Mouse (Mus musculus) small intestine, adult 2 months (tissue): ENCODE measurements at regions not wholly inside any gene's neighbourhood (a gene's known extent, or its start where the extent isn't known, plus 50 kb on each side); places are given as distances from the start of the nearest gene placed in this dataset.

Experiments used
- CTCF ChIP-seq: fragments of 200-500 bp; IDR thresholded peaks from 2 replicates; pipeline ENCODE4 v1.5.1; 2012; ENCODE audit warnings: low read depth, mild to moderate bottlenecking, control low read depth, inconsistent platforms, low read length, moderate library complexity, mixed read lengths; ENCODE audit not compliant: insufficient replicate concordance, insufficient read length; ENCODE audit errors: extremely low read depth
- POLR2A ChIP-seq: fragments of 200-500 bp; IDR thresholded peaks from 2 replicates; pipeline ENCODE4 v1.6.1; 2012; ENCODE audit warnings: low read depth, mild to moderate bottlenecking, control low read depth, inconsistent platforms, low read length, moderate library complexity

DNA sequence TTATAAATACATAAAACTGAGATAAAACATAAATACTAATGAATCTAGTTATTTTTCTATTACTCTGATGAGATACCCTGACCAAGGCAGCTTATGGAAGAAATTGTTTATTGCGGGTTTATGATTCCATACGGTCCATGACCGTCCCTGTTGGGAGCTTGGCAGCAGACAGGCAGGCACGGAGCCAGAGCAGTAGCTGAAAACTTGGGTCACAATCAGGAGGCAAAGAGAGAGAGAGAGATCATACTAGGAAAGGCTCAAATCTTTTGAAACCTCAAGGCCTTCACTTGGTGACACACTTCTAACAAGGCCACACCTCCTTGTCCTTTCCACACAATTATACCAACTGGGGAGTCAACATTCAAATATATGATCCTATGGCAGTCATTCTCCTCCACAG is 166.7 kb upstream of the Mkln1 start:
- TF ChIP-seq CTCF (no peak), POLR2A (no peak)
